21 mouse cellular contexts compared by ENCODE assay signal in genomic region chr13:47666470-47666869, GRCm38 (mm10).
A peak's percentile ranks its signal among the peaks of the same experiment; 100 is the strongest.
DNase-seq lines count a peak whose midpoint lies in the region; ATAC-seq lines count a peak whose summit lies in the region.
"Had no signal": no experiment of that assay in that cellular context is flagged by ENCODE, and none has a peak within 500 bp of the region (broad histone marks: within the 10 kb centered on the region; RNA-seq: fewer than 3 reads in every experiment).

No protein-coding gene starts in this region.

- no peaks in the 10 kb centered on the region for H3K27me3 ChIP-seq in forebrain, embryonic 14.5 days (replicated peaks; ENCODE audit: control insufficient read depth, insufficient read depth, low read length)
- H3K27me3 ChIP-seq in forebrain, embryonic 15.5 days = no peaks in the 10 kb centered on the region
- no peaks in the 10 kb centered on the region for H3K27me3 ChIP-seq in heart, embryonic 16.5 days (ENCODE audit: control insufficient read depth, insufficient read depth, low read length)
- no peaks in the 10 kb centered on the region for H3K27me3 ChIP-seq in midbrain, embryonic 15.5 days (replicated peaks)
- H3K27me3 ChIP-seq in midbrain, embryonic 11.5 days (ENCODE audit: control insufficient read depth, insufficient read depth, low read length) = no peaks in the 10 kb centered on the region
- H3K27me3 ChIP-seq in stomach, embryonic 16.5 days (ENCODE audit: control insufficient read depth, insufficient read depth, low read length) = no peaks in the 10 kb centered on the region
- H3K27me3 ChIP-seq: lung, embryonic 15.5 days; midbrain, embryonic 13.5 days had no signal

- no peaks in the 10 kb centered on the region for H3K36me3 ChIP-seq in forebrain, embryonic 14.5 days (ENCODE audit: control insufficient read depth, insufficient read depth, low read length)
- no peaks in the 10 kb centered on the region for H3K36me3 ChIP-seq in forebrain, embryonic 15.5 days
- no peaks in the 10 kb centered on the region for H3K36me3 ChIP-seq in heart, embryonic 16.5 days (ENCODE audit: control insufficient read depth, insufficient read depth)
- no peaks in the 10 kb centered on the region for H3K36me3 ChIP-seq in midbrain, embryonic 15.5 days (replicated peaks)
- H3K36me3 ChIP-seq in midbrain, embryonic 11.5 days (ENCODE audit: control insufficient read depth, insufficient read depth, low read length) = no peaks in the 10 kb centered on the region
- no peaks in the 10 kb centered on the region for H3K36me3 ChIP-seq in stomach, embryonic 16.5 days (ENCODE audit: control insufficient read depth, insufficient read depth, low read length)
- H3K36me3 ChIP-seq: lung, embryonic 15.5 days; midbrain, embryonic 13.5 days had no signal

- WGBS in forebrain, embryonic 14.5 days = 65% methylated on average over 3 of the region's 3 CpGs
- WGBS in forebrain, embryonic 15.5 days = 75% methylated on average over 3 of the region's 3 CpGs
- WGBS in heart, embryonic 16.5 days = 33% methylated on average over 3 of the region's 3 CpGs
- WGBS in midbrain, embryonic 15.5 days = 75% methylated on average over 3 of the region's 3 CpGs
- 92% methylated on average over 3 of the region's 3 CpGs for WGBS in midbrain, embryonic 11.5 days
- 63% methylated on average over 3 of the region's 3 CpGs for WGBS in stomach, embryonic 16.5 days

- intact Hi-C loops in heart, postnatal 25 days (cut with DNase I) = loop anchor here (5.0 kb wide), 1 partner anchor 796 kb away; no protein-coding TSS in a partner anchor

- peaks cover 14% of the 10 kb centered on the region; the same call in 1 of the 2 replicates for H3K4me1 ChIP-seq in forebrain, embryonic 14.5 days (ENCODE audit: control insufficient read depth, insufficient read depth, low read length)
- H3K4me1 ChIP-seq in forebrain, embryonic 15.5 days = peaks cover 14% of the 10 kb centered on the region
- H3K4me1 ChIP-seq in heart, embryonic 16.5 days (ENCODE audit: control insufficient read depth, insufficient read depth, low read length) = peaks cover 10% of the 10 kb centered on the region
- H3K4me1 ChIP-seq in midbrain, embryonic 15.5 days = peaks cover 13% of the 10 kb centered on the region
- H3K4me1 ChIP-seq in midbrain, embryonic 11.5 days (ENCODE audit: control insufficient read depth, insufficient read depth, low read length) = peaks cover 3% of the 10 kb centered on the region; the same call in 1 of the 2 replicates
- peaks cover 10% of the 10 kb centered on the region for H3K4me1 ChIP-seq in stomach, embryonic 16.5 days (ENCODE audit: control insufficient read depth, insufficient read depth, low read length)

- no peaks in the 10 kb centered on the region for H3K9me3 ChIP-seq in forebrain, embryonic 14.5 days (replicated peaks; ENCODE audit: control insufficient read depth, low read length)
- no peaks in the 10 kb centered on the region for H3K9me3 ChIP-seq in forebrain, embryonic 15.5 days
- H3K9me3 ChIP-seq in heart, embryonic 16.5 days (replicated peaks; ENCODE audit: control insufficient read depth, low read length) = no peaks in the 10 kb centered on the region
- no peaks in the 10 kb centered on the region for H3K9me3 ChIP-seq in midbrain, embryonic 15.5 days
- H3K9me3 ChIP-seq in midbrain, embryonic 11.5 days (ENCODE audit: control insufficient read depth, low read length) = no peaks in the 10 kb centered on the region
- no peaks in the 10 kb centered on the region for H3K9me3 ChIP-seq in stomach, embryonic 16.5 days (replicated peaks; ENCODE audit: control insufficient read depth, low read length)
- H3K9me3 ChIP-seq: lung, embryonic 15.5 days; midbrain, embryonic 13.5 days had no signal

- peak overlapping the region; percentile 34; the same call in 1 of the 2 replicates for H3K27ac ChIP-seq in forebrain, embryonic 14.5 days (ENCODE audit: low read depth, low read length)
- no peak overlapping the region for H3K27ac ChIP-seq in forebrain, embryonic 15.5 days (replicated peaks)
- peak overlapping the region; percentile 72 for H3K27ac ChIP-seq in heart, embryonic 16.5 days (ENCODE audit: low read length)
- peak overlapping the region; percentile 59; the same call in 1 of the 2 replicates for H3K27ac ChIP-seq in midbrain, embryonic 15.5 days
- H3K27ac ChIP-seq in midbrain, embryonic 11.5 days (ENCODE audit: low read depth, low read length) = no peak overlapping the region
- H3K27ac ChIP-seq in stomach, embryonic 16.5 days (ENCODE audit: low read length) = peak overlapping the region; percentile 57
- H3K27ac ChIP-seq: liver, embryonic 14.5 days; lung, embryonic 15.5 days had no signal

- H3K4me2 ChIP-seq in forebrain, embryonic 14.5 days (ENCODE audit: low read length) = no peak overlapping the region
- H3K4me2 ChIP-seq in forebrain, embryonic 15.5 days (replicated peaks) = no peak overlapping the region
- H3K4me2 ChIP-seq in heart, embryonic 16.5 days (ENCODE audit: low read depth, low read length) = peak overlapping the region; percentile 24; the same call in 1 of the 2 replicates
- H3K4me2 ChIP-seq in midbrain, embryonic 15.5 days = no peak overlapping the region
- no peak overlapping the region for H3K4me2 ChIP-seq in midbrain, embryonic 11.5 days
- H3K4me2 ChIP-seq in stomach, embryonic 16.5 days (ENCODE audit: low read depth, low read length) = no peak overlapping the region

- no peak overlapping the region for H3K4me3 ChIP-seq in forebrain, embryonic 14.5 days (ENCODE audit: low read depth, low read length)
- H3K4me3 ChIP-seq in forebrain, embryonic 15.5 days = no peak overlapping the region
- H3K4me3 ChIP-seq in heart, embryonic 16.5 days (ENCODE audit: low read length) = no peak overlapping the region
- H3K4me3 ChIP-seq in midbrain, embryonic 15.5 days = no peak overlapping the region
- no peak overlapping the region for H3K4me3 ChIP-seq in midbrain, embryonic 11.5 days (ENCODE audit: low read depth, low read length)
- no peak overlapping the region for H3K4me3 ChIP-seq in stomach, embryonic 16.5 days (replicated peaks; ENCODE audit: low read length)
- H3K4me3 ChIP-seq: lung, embryonic 15.5 days; midbrain, embryonic 13.5 days had no signal

- H3K9ac ChIP-seq in forebrain, embryonic 14.5 days (ENCODE audit: low read length) = no peak overlapping the region
- H3K9ac ChIP-seq in forebrain, embryonic 15.5 days (replicated peaks) = no peak overlapping the region
- no peak overlapping the region for H3K9ac ChIP-seq in heart, embryonic 16.5 days (ENCODE audit: low read length)
- H3K9ac ChIP-seq in midbrain, embryonic 15.5 days = no peak overlapping the region
- H3K9ac ChIP-seq in midbrain, embryonic 11.5 days (ENCODE audit: low read length) = no peak overlapping the region
- H3K9ac ChIP-seq in stomach, embryonic 16.5 days (ENCODE audit: low read length) = no peak overlapping the region
- H3K9ac ChIP-seq: liver, embryonic 14.5 days; lung, embryonic 15.5 days; midbrain, embryonic 13.5 days had no signal

- ATAC-seq in forebrain, embryonic 14.5 days = no peak
- ATAC-seq in forebrain, embryonic 15.5 days (replicated peaks) = no peak
- ATAC-seq in heart, embryonic 16.5 days (replicated peaks; ENCODE audit: extremely low read depth, insufficient read depth, low FRiP score) = peak; percentile 52
- no peak for ATAC-seq in midbrain, embryonic 15.5 days (replicated peaks)
- no peak for ATAC-seq in midbrain, embryonic 11.5 days (ENCODE audit: low FRiP score)
- ATAC-seq in stomach, embryonic 16.5 days (ENCODE audit: insufficient read depth, low FRiP score) = no peak
- ATAC-seq in cerebellum, adult (ENCODE audit: insufficient number of reproducible peaks, low FRiP score, low TSS enrichment) = no peak
- ATAC-seq: inflammation-experienced regulatory T-cells, adult 6 months had no signal

- no peak for DNase-seq in forebrain, embryonic 14.5 days (ENCODE audit: low spot score)
- DNase-seq in heart, postnatal 25 days (ENCODE audit: low spot score) = no peak
- no peak for DNase-seq in midbrain, embryonic 11.5 days (ENCODE audit: low spot score, missing footprints)
- DNase-seq: adrenal gland, postnatal 36 days; B cell, adult 2 months; cerebellum, adult 18-20 months; embryo, embryonic 11 days; kidney, adult 2 months; kidney, postnatal 10 days; lung, postnatal 4 days; right cerebral cortex, postnatal 4 days; thymus, postnatal 25 days had no signal

Comparison
In these comparisons a context has a peak if more than half of its experiments do, and no peak if none do; other contexts are left out.
1. H3K27ac ChIP-seq: peak in forebrain, embryonic 14.5 days (single experiment), heart, embryonic 16.5 days (single experiment), midbrain, embryonic 15.5 days (single experiment) and stomach, embryonic 16.5 days (single experiment); none in forebrain, embryonic 15.5 days (single experiment) and midbrain, embryonic 11.5 days (single experiment).